Mouse (Mus musculus): ENCODE data around the gene Rnf180.

DNA sequence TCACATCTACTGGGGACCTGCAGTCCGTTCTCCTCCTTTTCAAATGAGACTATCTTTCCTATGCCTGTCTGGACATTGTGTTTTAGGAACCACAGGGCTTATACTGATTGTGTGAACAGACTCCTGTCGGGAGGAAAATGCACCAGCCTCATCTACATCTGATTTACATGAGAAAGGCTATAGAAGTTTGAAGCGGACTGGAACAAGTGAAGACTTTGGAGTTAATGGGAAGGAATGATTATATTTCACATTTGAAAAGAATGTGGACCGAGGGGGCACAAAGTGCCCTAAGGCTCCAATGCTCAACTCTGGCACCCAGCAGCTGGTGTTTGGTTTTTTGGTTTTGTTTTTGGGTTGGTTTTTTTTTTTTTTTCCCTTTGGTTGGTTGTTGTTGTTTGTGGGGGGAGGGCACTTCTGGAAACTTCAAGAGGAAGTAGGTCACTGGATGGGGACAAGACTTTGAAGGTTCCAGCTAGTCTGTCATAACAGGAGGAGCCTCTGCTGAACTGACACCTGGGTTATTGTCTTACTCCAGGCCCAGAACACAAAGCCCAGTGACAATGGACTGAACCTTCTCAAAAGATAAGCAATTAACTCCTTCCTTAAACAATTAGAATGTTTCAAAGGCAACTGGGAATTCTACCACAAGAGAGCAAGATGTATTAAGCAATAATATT, 37.7 kb downstream of the Rnf180 start:
- TF ChIP-seq CTCF (IDR thresholded peaks at IDR 0.05; ENCODE audit: borderline replicate concordance, extremely low read depth, insufficient read depth, insufficient read length): no peak
- no peak for TF ChIP-seq POLR2A (IDR thresholded peaks at IDR 0.05; ENCODE audit: borderline replicate concordance, extremely low read depth, insufficient read depth, insufficient read length, poor library complexity, severe bottlenecking)
